Mouse (Mus musculus): ENCODE data around the gene Rab4a. TPM values are rescaled to one million over a fixed set of nuclear protein-coding genes. Genes with fewer than 3 reads are reported as not detected.

Gene Rab4a
- total and polyA plus RNA-seq, 3 experiments: 1.7 to 5.3 TPM; not detected in 1

- no peak for TF ChIP-seq GATA2 (IDR thresholded peaks at IDR 0.05; ENCODE audit: borderline replicate concordance, low read depth, low read length)
- TF ChIP-seq POLR2AphosphoS5 (IDR thresholded peaks at IDR 0.05; ENCODE audit: insufficient replicate concordance, low read depth, low read length): no peak
- TF ChIP-seq TAL1 (conservative IDR thresholded peaks at IDR 0.05; ENCODE audit: low read depth, low read length): no peak
- no peak for TF ChIP-seq CTCF (IDR thresholded peaks at IDR 0.05; ENCODE audit: low read depth, low read length)
- no peak for TF ChIP-seq GATA1 (IDR thresholded peaks at IDR 0.05; ENCODE audit: borderline replicate concordance, low read length)
- DNase-seq (ENCODE audit: low spot score) (no peak), ATAC-seq (ENCODE audit: extremely low read depth, insufficient number of reproducible peaks, low FRiP score, poor library complexity, severe bottlenecking) (no peak)
- no peak overlapping the region for H3K4me3 ChIP-seq (ENCODE audit: low read depth, low read length)
- no peaks in the 10 kb centered on the region for H3K4me1 ChIP-seq (ENCODE audit: insufficient read depth, low read depth, low read length)
- H3K27me3 ChIP-seq (ENCODE audit: insufficient read depth, low read length): peaks cover 45% of the 10 kb centered on the region
- no peaks in the 10 kb centered on the region for H3K9me3 ChIP-seq (replicated peaks)
- H3K36me3 ChIP-seq (replicated peaks): no peaks in the 10 kb centered on the region
Observed at GRCm38 (mm10) chr8:123883094-123883493, 77.3 kb downstream of the Rab4a start.

Other genes starting within 250 kb of the Rab4a start
- gene Rhou, start 152.1 kb upstream of the Rab4a start, total RNA-seq (2014; fragmentation: Nextera tagmentation): not detected in 2 replicates
- gene Rhou, start 152.1 kb upstream of the Rab4a start, total RNA-seq (2017): 0.16 TPM in 1 of 2 replicates, not detected in the other
- not detected in 2 replicates for gene Rhou, start 152.1 kb upstream of the Rab4a start, polyA plus RNA-seq (2012)
- 13.3 and 16.3 TPM in 2 replicates for gene Ccsap, start 54.2 kb downstream of the Rab4a start, total RNA-seq (2014; fragmentation: Nextera tagmentation)
- 11.7 and 12.5 TPM in 2 replicates for gene Ccsap, start 54.2 kb downstream of the Rab4a start, total RNA-seq (2017)
- 9.4 and 10.3 TPM in 2 replicates for gene Ccsap, start 54.2 kb downstream of the Rab4a start, polyA plus RNA-seq (2012)
- not detected in 2 replicates for gene Acta1, start 88.8 kb downstream of the Rab4a start, total RNA-seq (2014; fragmentation: Nextera tagmentation)
- gene Acta1, start 88.8 kb downstream of the Rab4a start, total RNA-seq (2017): not detected in 2 replicates
- gene Acta1, start 88.8 kb downstream of the Rab4a start, polyA plus RNA-seq (2012): 0.07 TPM in 1 of 2 replicates, not detected in the other
- gene Nup133, start 143.3 kb downstream of the Rab4a start, total RNA-seq (2014; fragmentation: Nextera tagmentation): 46.2 and 66.5 TPM in 2 replicates
- 38.3 and 42.5 TPM in 2 replicates for gene Nup133, start 143.3 kb downstream of the Rab4a start, total RNA-seq (2017)
- gene Nup133, start 143.3 kb downstream of the Rab4a start, polyA plus RNA-seq (2012): 21.2 and 31.2 TPM in 2 replicates
- gene Abcb10, start 177.1 kb downstream of the Rab4a start, total RNA-seq (2014; fragmentation: Nextera tagmentation): 20.8 and 44.3 TPM in 2 replicates
- 19.6 and 21.6 TPM in 2 replicates for gene Abcb10, start 177.1 kb downstream of the Rab4a start, total RNA-seq (2017)
- 19.7 and 22.1 TPM in 2 replicates for gene Abcb10, start 177.1 kb downstream of the Rab4a start, polyA plus RNA-seq (2012)
- gene Taf5l, start 215.4 kb downstream of the Rab4a start, total RNA-seq (2014; fragmentation: Nextera tagmentation): 36.9 and 46.6 TPM in 2 replicates
- gene Taf5l, start 215.4 kb downstream of the Rab4a start, total RNA-seq (2017): 35.0 and 38.0 TPM in 2 replicates
- 23.5 and 24.3 TPM in 2 replicates for gene Taf5l, start 215.4 kb downstream of the Rab4a start, polyA plus RNA-seq (2012)
- gene Urb2, start 215.5 kb downstream of the Rab4a start, total RNA-seq (2014; fragmentation: Nextera tagmentation): 19.5 and 24.8 TPM in 2 replicates
- 19.3 and 19.4 TPM in 2 replicates for gene Urb2, start 215.5 kb downstream of the Rab4a start, total RNA-seq (2017)
- gene Urb2, start 215.5 kb downstream of the Rab4a start, polyA plus RNA-seq (2012): 2.2 and 3.8 TPM in 2 replicates

Measured in G1E (cell line).